Mouse (Mus musculus): ENCODE measurements at regions not wholly inside any gene's neighbourhood (a gene's known extent, or its start where the extent isn't known, plus 50 kb on each side); places are given as distances from the start of the nearest gene placed in this dataset.
A peak's percentile ranks its signal among the peaks of the same experiment; 100 is the strongest.

GRCm38 (mm10) chr3:145207071-145207470 lies 85.2 kb upstream of the Col24a1 start:
- no peak for DNase-seq (ENCODE audit: low spot score)

- no peak for DNase-seq (ENCODE audit: low spot score)
These were observed 82.1 kb upstream of the Col24a1 start for GRCm38 (mm10) chr3:145210166-145210565.

- no peak for DNase-seq (ENCODE audit: low spot score)
These were observed 75.2 kb upstream of the Col24a1 start for GRCm38 (mm10) chr3:145216987-145217515.

- no peak for DNase-seq (ENCODE audit: low spot score)
These were observed 69.3 kb upstream of the Col24a1 start for GRCm38 (mm10) chr3:145222922-145223321.

GRCm38 (mm10) chr3:145224040-145224439 lies 68.2 kb upstream of the Col24a1 start:
- no peak for DNase-seq (ENCODE audit: low spot score)

GRCm38 (mm10) chr3:145230721-145231120 lies 61.6 kb upstream of the Col24a1 start:
- peak; percentile 38 for DNase-seq (ENCODE audit: low spot score)

- DNase-seq (ENCODE audit: low spot score) = no peak
These were observed 50.1 kb upstream of the Col24a1 start for GRCm38 (mm10) chr3:145242138-145242537.
